Mouse (Mus musculus) adrenal gland, postnatal 14 days (tissue): ENCODE data around the gene Eif2ak2. TPM values are rescaled to one million over a fixed set of nuclear protein-coding genes. Genes with fewer than 3 reads are reported as not detected.

Experiments
- DNase-seq: peaks from one replicate; pipeline ENCODE4 v3.0.0; 2021; ENCODE audit warnings: mixed read lengths
- long read RNA-seq, 2 experiments: library from polyadenylated mRNA; stranded (forward); transcript quantifications; one replicate each; pipeline ENCODE4 v2.0.0; 2021
- total RNA-seq: library from RNA; stranded (reverse); gene quantifications from 2 replicates; pipeline ENCODE4 v1.2.3, GENCODE M21; 2021

The Eif2ak2 gene
- total RNA-seq = 20.6 and 23.3 TPM in 2 replicates
- long read RNA-seq, experiment 1, full-length matches to known transcripts = 1 of 3 reads
- long read RNA-seq, experiment 1, partial matches to known transcripts = 0 of 3 reads
- long read RNA-seq, experiment 1, other reads (novel, unspliced or antisense) = 2 of 3 reads
- long read RNA-seq, experiment 2, partial matches to known transcripts = 0 of 3 reads
- long read RNA-seq, experiment 2, other reads (novel, unspliced or antisense) = 3 of 3 reads

DNA sequence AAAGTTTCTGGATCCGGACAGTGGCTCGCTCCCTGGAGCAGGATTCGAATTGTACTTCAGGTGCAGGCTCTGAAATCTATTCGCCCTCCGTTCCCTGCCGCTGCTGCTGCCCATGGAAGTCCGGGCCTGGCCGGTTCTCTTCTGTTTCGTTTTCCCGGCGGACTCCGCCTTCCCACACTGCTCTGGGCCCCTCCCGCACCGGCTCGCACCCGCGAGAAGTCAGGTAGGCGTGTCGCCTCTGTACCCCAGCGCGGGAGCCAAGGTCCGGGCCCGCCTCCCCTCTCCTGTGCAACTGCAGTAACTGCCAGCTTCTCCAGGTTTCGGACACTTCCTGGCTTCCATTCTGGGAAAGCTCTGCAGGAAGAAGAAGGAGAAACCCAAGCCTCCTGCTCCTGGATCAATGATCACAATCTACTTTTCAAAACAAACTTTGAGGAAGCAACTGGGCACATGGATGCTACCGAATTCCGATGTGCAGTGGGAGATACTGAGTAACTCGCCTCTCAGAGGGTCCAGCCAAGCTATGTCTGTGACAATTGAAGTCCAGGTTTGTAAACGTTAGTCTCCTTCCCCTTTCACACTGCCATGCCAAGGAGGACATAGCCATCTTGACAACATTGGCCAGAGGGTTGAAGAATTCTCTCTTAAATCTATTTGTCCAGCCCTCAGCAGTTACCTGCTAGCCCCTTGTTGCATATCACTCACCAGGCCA, at the start of gene Eif2ak2:
Gene Eif2ak2, minus strand, starts transcription at position 173 of the 712 bp plus-strand sequence.
- DNase-seq = peak; percentile 96

DNA sequence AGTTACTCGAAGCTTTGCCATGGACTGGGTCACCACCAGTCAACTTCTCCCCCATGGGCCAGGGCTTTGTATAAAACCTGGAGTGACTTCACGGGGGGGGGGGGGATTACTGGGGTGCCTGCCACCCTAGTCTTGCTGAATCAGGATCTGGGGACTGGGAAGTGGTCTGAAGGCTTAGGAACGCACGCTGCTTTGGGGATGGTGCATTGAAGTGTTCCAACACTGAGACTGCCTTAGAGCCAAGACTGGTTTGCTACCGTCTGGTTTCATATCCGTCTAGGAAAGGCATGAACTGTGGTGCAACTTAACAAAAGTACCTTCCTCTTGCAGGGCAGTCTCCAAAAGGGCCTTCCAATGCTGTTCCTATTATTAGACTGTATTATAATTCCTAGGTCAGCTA, 35.3 kb upstream of the Eif2ak2 start:
- no peak for DNase-seq

DNA sequence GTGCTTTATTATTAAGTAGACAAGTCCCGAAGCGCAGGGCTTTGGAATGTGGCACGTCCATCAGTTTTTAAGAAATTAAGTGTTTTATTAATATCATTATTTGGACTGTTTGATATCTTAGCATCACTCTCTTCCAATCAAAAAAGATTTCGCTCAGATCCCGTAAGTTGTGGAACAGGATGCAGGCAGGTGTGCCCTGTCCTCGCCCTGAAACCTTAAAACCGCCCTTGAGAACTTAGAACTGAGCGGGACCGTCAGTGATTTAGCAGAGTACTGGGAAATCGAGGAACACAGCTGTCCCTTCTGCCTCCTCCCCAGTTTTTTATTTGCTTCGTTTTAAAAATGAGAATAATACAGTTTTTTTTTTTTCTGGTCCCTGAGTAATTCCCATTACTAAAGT, 34.5 kb upstream of the Eif2ak2 start:
- no peak for DNase-seq

DNA sequence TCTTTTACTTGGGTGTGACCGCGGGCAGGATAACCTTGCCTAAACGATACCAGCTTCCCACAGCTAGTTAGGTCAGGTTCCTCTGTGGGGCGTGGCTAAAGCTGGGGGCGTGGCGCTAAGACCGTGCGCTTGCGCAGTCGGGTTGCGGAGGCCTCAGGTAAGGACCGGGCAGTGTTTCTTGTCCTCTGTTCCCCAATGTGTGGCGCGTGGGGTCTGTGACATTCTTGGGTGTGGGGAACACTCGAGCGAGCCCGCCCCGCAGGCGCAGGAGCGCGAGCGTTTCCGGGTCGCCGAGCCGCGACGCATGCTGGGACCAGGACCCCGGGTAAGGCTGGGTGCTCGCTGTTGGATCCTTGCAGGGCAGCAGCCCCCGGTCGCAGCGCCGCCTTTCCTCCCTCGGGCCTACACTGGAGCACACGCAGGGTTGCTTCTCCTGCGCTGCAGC, 34.0 kb upstream of the Eif2ak2 start, which contains the start of gene Cebpzos:
Gene Cebpzos, plus strand, starts transcription at position 132 of the 445 bp plus-strand sequence.
- peak; percentile 90 for DNase-seq

DNA sequence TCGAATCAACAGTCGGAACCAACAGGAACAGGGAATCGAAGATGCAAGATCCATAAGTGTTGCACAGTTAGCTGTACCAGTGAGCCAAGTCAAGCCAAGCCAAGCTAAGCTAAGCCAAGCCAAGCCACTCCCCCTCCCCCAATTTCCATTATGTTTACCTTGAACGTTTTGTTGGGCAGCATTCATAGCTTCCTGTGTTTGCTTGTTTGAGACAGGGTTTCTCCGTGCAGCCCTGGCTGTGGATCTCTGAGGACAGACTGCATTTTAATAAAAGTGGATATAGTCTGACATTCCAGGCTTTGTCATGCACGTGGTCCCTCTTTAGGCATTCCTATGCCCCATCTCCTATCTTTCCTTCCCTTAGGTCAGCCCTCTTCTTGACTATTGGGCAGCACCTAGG, 33.4 kb upstream of the Eif2ak2 start:
- DNase-seq = no peak

DNA sequence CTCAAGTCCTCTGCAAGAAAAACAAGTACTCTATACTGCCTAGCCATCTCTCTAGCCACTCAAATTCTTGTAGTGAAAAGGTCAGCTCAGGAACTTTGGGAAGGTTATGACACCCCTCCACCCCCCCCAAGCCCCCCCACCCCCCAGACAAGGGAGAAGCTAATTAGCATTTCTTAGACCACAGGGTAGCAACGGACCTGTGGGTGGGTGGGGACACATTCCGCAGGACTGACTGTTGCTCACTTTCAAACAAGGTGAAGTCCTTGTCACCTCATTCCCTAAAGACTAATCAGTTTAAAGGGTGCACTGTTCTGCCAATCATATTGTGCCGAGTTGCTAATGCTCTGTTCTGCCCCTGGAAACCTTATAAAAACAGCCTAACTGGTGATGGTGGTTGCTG, 31.5 kb upstream of the Eif2ak2 start:
- no peak for DNase-seq

- peak; percentile 37 for DNase-seq
Measured at GRCm38 (mm10) chr17:78912861-78913281, 30.5 kb upstream of the Eif2ak2 start.

DNA sequence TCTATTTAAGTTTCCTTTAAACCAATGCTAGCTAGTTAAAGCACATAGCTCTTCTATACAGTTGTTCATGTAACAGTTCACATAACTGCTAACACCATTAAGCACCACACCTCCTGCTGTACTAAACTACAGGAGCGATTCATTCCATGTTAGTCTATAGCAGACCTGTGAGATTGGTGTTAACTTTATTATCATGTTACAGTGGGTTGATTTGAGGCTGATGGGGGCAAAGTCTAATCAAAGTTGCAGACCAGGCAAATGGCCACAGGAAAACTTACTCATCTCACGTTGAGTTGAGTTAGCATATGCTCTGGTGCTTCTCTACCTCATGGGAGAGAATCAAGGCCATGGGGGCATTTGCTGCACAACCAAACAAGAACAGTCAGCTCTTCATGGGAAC, 27.0 kb upstream of the Eif2ak2 start:
- DNase-seq = no peak

GRCm38 (mm10) chr17:78906892-78907291, 24.5 kb upstream of the Eif2ak2 start, which contains the start of gene Sult6b1:
Gene Sult6b1, minus strand, starts transcription at chr17:78906992.
- DNase-seq = no peak

GRCm38 (mm10) chr17:78903158-78903557, 20.8 kb upstream of the Eif2ak2 start:
- no peak for DNase-seq

- peak; percentile 66 for DNase-seq
Measured at GRCm38 (mm10) chr17:78895394-78895793, 13.0 kb upstream of the Eif2ak2 start.

DNA sequence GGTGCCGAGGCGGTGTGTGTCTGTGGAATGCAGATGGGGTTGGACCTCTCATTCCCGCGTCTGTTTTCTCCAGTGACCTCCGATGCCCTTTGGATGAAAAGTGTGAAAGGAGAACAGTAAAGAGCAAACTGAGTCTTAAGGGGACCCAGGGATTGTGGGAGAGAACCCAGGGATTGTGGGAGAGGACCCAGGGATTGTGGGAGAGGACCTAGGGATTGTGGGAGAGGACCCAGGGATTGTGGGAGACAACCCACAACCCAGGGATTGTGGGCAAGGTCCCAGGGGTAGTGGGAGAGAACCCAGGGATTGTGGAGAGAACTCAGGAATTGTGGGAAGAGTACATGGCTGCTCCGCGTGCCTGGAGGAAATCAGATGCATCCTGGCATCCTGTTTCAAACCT, 12.6 kb upstream of the Eif2ak2 start:
- no peak for DNase-seq

GRCm38 (mm10) chr17:78891020-78891419, 8.6 kb upstream of the Eif2ak2 start:
- no peak for DNase-seq

- DNase-seq = no peak
Measured at GRCm38 (mm10) chr17:78889184-78889583, 6.8 kb upstream of the Eif2ak2 start.

DNA sequence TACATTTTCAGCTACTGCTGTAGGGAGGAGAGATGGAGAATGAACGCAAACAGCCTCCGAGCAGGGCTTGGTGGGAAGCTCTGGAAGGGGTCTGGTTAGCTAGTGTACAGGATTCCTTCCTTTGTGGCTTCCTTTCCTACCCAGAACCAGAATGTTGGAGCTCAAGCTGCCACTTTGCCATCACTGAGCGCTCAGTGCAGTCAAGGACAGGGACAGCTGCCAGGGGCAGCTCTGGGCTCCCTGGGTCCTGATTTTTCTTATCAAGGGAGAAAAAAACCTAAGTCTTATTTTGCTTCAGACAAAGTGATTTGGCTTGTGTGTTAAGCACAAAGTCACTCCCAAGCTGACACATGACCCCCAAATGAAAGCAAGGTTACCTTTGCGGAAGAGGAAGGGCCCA, 6.2 kb upstream of the Eif2ak2 start:
- DNase-seq = peak; percentile 43

DNA sequence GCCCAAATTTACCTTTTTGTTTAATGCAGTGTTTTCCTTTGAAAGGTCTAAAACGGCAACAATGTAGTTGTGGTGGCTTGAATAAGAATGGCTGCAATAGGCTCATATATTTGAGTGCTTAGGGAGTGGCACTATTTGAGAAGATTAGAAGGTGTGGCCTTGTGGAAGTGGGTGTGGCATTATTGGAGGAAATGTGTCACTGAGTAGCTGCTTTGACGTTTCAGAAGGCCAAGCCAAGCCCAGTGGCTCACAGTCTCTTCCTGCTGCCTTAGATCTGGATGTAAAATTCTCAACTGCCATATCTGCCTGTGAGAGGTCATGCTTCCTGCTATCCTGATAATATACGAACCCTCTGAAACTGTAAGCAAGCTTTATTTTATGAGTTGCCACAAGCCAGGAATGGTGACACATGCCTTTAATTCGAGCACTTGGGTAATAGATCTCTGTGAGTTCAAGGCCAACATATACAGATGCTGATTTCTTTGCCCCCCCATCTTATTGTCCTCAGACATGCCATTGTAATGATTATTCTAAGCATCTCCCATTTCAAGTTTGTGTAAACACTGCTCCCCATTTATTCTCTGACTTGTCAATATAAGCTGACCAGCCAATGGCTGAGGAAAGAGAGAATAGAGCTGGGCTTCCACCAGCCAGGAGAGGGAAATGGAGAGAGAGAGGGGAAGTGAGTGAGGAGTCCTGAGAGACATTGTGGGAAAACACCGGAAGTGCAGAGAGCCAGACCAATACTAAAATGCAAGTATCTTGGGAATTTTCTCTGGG, 3.1 kb upstream of the Eif2ak2 start:
- no peak for DNase-seq

GRCm38 (mm10) chr17:78883291-78883690, 918 bp upstream of the Eif2ak2 start:
- no peak for DNase-seq

GRCm38 (mm10) chr17:78881878-78882304, 482 bp downstream of the Eif2ak2 start:
- DNase-seq = peak; percentile 44

GRCm38 (mm10) chr17:78873886-78874285, 8.5 kb downstream of the Eif2ak2 start:
- no peak for DNase-seq

GRCm38 (mm10) chr17:78856243-78856642, 26.1 kb downstream of the Eif2ak2 start:
- DNase-seq = no peak

DNA sequence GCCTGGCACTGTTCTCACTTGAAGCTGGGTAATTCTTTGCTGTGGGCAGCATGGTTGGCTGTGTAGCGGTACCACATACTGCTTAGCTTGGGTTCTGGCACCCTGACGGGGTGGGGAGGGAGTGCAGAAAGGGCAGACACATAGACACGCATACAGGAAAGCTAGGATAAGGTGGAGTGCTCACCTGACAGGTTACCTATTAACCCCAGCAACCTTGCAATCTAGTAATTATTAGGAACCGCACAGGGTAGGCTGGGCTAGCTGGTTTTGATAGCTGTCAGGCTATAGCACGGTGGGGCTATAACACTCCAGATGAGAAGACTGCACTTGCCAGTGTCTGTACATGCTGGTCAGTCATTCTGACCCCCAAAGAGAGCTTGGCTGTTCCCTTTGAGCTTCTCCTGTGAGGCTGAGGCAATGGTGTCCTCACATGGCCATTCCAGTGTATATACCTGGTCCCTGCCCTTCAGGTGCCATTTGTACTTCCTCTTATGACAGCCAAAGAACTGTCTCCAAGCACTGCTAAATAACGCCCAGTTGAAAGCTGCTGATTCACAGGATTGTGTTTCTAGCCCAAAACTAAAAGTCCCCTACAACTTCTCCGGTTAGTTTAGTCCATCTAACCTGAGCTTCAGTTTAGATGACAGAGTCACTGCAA, 40.0 kb downstream of the Eif2ak2 start:
- DNase-seq = no peak

DNA sequence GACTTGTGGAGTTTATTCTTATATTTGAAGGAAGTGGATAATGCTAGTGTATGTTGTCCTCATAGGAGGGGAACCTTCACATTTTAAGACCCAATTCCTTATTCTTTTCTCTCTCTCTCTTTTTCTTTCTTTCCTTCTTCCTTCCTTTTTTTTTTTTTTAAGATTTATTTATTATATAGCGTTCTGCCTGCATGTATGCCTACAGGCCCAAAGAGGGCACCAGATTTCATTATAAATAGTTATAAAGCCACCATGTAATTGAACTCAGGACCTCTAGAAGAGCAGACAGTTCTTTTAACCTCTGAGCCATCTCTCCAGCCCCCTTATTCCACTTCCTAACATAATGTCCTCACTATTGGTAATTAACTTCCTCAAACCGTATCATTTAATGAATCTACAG, 46.3 kb downstream of the Eif2ak2 start:
- DNase-seq = no peak
